Mouse (Mus musculus): Measurements from ENCODE around the gene Hivep3. TPM values are rescaled to one million over a fixed set of nuclear protein-coding genes. Genes with fewer than 3 reads are reported as not detected.

Gene Hivep3
- total and polyA plus RNA-seq, 3 experiments = not detected

DNA sequence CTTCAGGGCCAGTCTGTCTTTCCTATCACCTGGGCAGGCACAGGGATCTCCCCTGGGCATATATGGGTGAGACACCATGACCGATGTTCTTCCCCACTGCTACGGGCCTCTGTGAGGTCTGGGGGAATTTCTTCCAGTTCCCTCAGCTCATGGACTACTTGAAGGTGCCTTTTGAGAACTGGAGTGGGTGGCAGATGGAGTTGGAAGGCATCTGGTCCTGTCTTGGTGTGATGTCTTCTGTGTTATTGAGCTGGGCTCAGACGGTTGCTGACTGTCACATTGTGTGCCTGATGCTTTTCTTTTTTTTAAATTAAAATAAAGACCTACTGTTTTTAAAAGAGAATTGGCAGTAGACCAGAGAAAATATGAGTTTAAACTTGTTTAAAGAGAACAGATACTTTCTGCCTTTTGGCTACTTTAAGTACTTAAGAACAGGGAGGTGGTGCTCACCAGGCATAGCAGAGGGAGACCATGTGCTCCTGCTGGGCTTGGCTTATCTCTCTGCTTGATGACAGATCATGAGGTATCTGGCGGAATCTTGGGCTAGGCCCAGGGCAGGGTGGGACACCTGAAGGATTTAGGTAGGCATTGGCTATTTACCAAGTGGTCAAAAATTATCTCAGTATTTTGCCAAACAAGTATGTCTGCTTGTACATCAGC, 26.1 kb downstream of the Hivep3 start:
- Histone ChIP-seq H3K79me2 (ENCODE audit: control insufficient read depth, insufficient read depth, low read length, poor library complexity) (no peaks in the 10 kb centered on the region), H3K4me3 (ENCODE audit: control insufficient read depth in 1 of 2, insufficient read depth in 1 of 2, low read depth in 2 of 2, low read length in 2 of 2) (no peak overlapping the region), H3K9ac (ENCODE audit: control insufficient read depth, low read depth, low read length, poor library complexity, severe bottlenecking) (no peak overlapping the region), H3K27ac (ENCODE audit: control insufficient read depth, low read depth, low read length) (no peak overlapping the region), H3K27me3 (ENCODE audit: control insufficient read depth in 1 of 2, insufficient read depth in 2 of 2, low read length in 2 of 2) (no peaks in the 10 kb centered on the region), H3K36me3 (ENCODE audit: control insufficient read depth in 1 of 2, insufficient read depth in 2 of 2, low read length in 2 of 2) (no peaks in the 10 kb centered on the region), H3K9me3 (replicated peaks; ENCODE audit: insufficient read depth, low read length) (no peaks in the 10 kb centered on the region), H3K4me1 (ENCODE audit: control insufficient read depth in 1 of 2, insufficient read depth in 2 of 2, low read length in 2 of 2) (no peaks in the 10 kb centered on the region)
- TF ChIP-seq CHD2 (IDR thresholded peaks at IDR 0.05; ENCODE audit: low read length) (no peak), POLR2AphosphoS5 (IDR thresholded peaks at IDR 0.05; ENCODE audit: borderline replicate concordance, low read depth, low read length) (no peak), USF2 (IDR thresholded peaks at IDR 0.05; ENCODE audit: borderline replicate concordance in 1 of 2, insufficient read depth in 1 of 2, low read depth in 1 of 2, low read length in 2 of 2) (no peak), E2F4 (IDR thresholded peaks at IDR 0.05; ENCODE audit: borderline replicate concordance, low read depth, low read length) (no peak), USF1 (IDR thresholded peaks at IDR 0.05; ENCODE audit: low read depth, low read length) (no peak), MAFK (IDR thresholded peaks at IDR 0.05; ENCODE audit: borderline replicate concordance, low read depth, low read length) (no peak), HCFC1 (IDR thresholded peaks at IDR 0.05; ENCODE audit: low read depth, low read length) (no peak), NELFE (IDR thresholded peaks at IDR 0.05; ENCODE audit: low read depth, low read length) (no peak), MEF2A (IDR thresholded peaks at IDR 0.05; ENCODE audit: extremely low read depth, insufficient replicate concordance, low read depth, low read length, poor library complexity, severe bottlenecking) (no peak), MXI1 (IDR thresholded peaks at IDR 0.05; ENCODE audit: low read depth, low read length) (no peak), ZKSCAN1 (IDR thresholded peaks at IDR 0.05; ENCODE audit: low read depth, low read length) (no peak), RCOR1 (IDR thresholded peaks at IDR 0.05; ENCODE audit: low read depth, low read length) (no peak), BHLHE40 (IDR thresholded peaks at IDR 0.05; ENCODE audit: borderline replicate concordance, low read depth, low read length) (no peak), CHD1 (IDR thresholded peaks at IDR 0.05; ENCODE audit: low read depth, low read length) (no peak), EP300 (IDR thresholded peaks at IDR 0.05; ENCODE audit: low read depth in 1 of 2, low read length in 2 of 2) (no peak), ZC3H11A (IDR thresholded peaks at IDR 0.05; ENCODE audit: low read depth, low read length) (no peak), JUND (IDR thresholded peaks at IDR 0.05; ENCODE audit: low read depth, low read length) (no peak), TCF12 (IDR thresholded peaks at IDR 0.05; ENCODE audit: low read depth, low read length) (no peak), SMC3 (IDR thresholded peaks at IDR 0.05; ENCODE audit: low read depth, low read length) (no peak), ETS1 (IDR thresholded peaks at IDR 0.05; ENCODE audit: low read depth, low read length) (no peak)
- no peak for DNase-seq (ENCODE audit: low read depth, low spot score)

Data from MEL (cell line).